Mouse (Mus musculus): ENCODE results near the gene Ankrd2. TPM values are rescaled to one million over a fixed set of nuclear protein-coding genes. Genes with fewer than 3 reads are reported as not detected.

The Ankrd2 gene
- polyA plus RNA-seq, 1 experiment from 2014 or later, result 0.56 TPM

DNA sequence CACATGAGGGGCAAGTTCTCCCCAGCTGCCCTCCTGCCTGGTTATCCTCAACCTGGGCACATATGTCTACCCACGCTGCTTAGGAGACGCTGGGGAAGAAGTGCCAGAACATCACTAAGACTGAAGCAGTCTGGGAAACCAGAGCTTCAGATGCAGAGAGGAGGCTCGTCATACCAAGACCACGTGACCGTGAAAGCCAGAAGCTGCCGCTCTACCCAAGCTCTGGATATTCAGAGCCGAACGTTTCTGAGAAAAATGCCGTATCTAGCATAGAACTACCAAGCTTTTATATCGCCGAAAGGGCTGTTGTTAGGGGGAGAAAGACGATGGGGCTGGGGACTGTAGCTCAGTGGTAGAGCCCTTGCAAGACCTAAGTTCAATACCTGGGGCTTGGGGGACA is 2.5 kb downstream of the Ankrd2 start:
- H3K9ac ChIP-seq, result no peak overlapping the region
- H3K4me3 ChIP-seq, result no peak overlapping the region
- WGBS, result 93% methylated on average over 12 of the region's 12 CpGs
- H3K4me2 ChIP-seq, result no peak overlapping the region
- peaks cover 3% of the 10 kb centered on the region; the same call in 1 of the 2 replicates for H3K4me1 ChIP-seq
- H3K27ac ChIP-seq, result no peak overlapping the region
- no peaks in the 10 kb centered on the region for H3K9me3 ChIP-seq
- no peak for ATAC-seq (replicated peaks)
- no peaks in the 10 kb centered on the region for H3K36me3 ChIP-seq (replicated peaks)
- H3K27me3 ChIP-seq (replicated peaks), result no peaks in the 10 kb centered on the region

GRCm38 (mm10) chr19:42043988-42044387 is 8.2 kb downstream of the Ankrd2 start:
- no peak for ATAC-seq (replicated peaks)
- no peak overlapping the region for H3K4me3 ChIP-seq
- 93% methylated on average over 6 of the region's 6 CpGs for WGBS

DNA sequence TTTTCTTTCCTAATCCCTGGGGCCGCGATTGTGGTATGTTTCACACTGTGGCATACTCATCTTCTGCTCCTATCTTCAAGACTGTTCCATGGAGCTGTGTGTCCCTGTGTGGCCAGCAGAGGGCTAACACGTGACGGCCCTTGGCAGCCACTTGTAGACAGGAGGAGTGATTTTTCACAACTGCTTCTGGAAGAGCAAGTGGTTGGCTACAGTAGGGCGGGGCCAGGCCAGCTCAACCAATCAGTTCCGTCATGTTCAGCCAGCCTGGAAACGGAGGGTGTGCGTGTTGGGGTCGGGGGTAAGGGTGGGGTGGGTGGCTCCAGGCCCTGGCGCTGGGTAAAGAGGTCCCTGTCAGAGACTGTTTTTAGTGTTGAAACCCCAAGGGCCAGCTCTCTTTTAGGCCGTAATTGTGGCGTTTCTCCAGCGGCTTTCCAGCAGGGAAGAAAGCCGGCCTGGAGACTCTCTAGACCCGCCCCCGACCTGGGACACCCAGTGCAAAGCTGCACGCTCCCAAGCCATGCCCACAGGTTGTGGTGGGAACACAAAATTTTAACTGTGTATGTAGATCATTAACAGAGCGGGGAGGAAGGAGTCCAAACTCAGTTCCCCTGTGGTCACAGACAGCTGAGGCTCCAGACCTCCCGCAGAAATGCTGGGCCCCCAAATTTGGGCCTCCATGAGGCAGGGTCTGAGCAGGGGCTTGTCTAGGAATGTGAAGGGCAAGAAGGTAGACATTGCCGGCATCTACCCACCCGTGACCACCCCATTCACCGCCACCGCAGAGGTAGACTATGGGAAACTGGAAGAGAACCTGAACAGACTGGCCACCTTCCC is 9.7 kb downstream of the Ankrd2 start, which contains the start of gene Hoga1:
TSS of gene Hoga1 (plus strand) at position 342 of the 834 bp plus-strand sequence.
- WGBS, result 26% methylated on average over 23 of the region's 23 CpGs
- peak within 1 kb of the TSS; percentile 42 for H3K4me2 ChIP-seq
- no peak within 1 kb of the TSS; the same call in 1 of the 2 replicates for H3K9ac ChIP-seq
- no peak within 1 kb of the TSS for H3K27ac ChIP-seq
- peak; percentile 72 for ATAC-seq (replicated peaks)
- no peaks in the 10 kb centered on the region for H3K27me3 ChIP-seq (replicated peaks)
- H3K36me3 ChIP-seq (replicated peaks), result no peaks in the 10 kb centered on the region
- no peaks in the 10 kb centered on the region for H3K4me1 ChIP-seq
- peak within 1 kb of the TSS; percentile 22 for H3K4me3 ChIP-seq
- H3K9me3 ChIP-seq, result no peaks in the 10 kb centered on the region

More at GRCm38 (mm10) chr19:42043988-42044387, 8.2 kb downstream of the Ankrd2 start:
- H3K27ac ChIP-seq, result no peak overlapping the region
- H3K9ac ChIP-seq, result no peak overlapping the region
- no peaks in the 10 kb centered on the region for H3K9me3 ChIP-seq
- H3K27me3 ChIP-seq (replicated peaks), result no peaks in the 10 kb centered on the region
- H3K4me1 ChIP-seq, result no peaks in the 10 kb centered on the region
- H3K36me3 ChIP-seq (replicated peaks), result no peaks in the 10 kb centered on the region
- no peak overlapping the region for H3K4me2 ChIP-seq

- no peak overlapping the region for H3K27ac ChIP-seq
- no peak overlapping the region for H3K4me3 ChIP-seq
- H3K9me3 ChIP-seq, result no peaks in the 10 kb centered on the region
- no peaks in the 10 kb centered on the region for H3K36me3 ChIP-seq (replicated peaks)
- H3K4me2 ChIP-seq, result no peak overlapping the region
- 86% methylated on average over 1 of the region's 1 CpGs for WGBS
- no peaks in the 10 kb centered on the region for H3K4me1 ChIP-seq
- no peaks in the 10 kb centered on the region for H3K27me3 ChIP-seq (replicated peaks)
- ATAC-seq (replicated peaks), result no peak
- H3K9ac ChIP-seq, result no peak overlapping the region
These were observed 14.5 kb downstream of the Ankrd2 start for GRCm38 (mm10) chr19:42050251-42050650.

DNA sequence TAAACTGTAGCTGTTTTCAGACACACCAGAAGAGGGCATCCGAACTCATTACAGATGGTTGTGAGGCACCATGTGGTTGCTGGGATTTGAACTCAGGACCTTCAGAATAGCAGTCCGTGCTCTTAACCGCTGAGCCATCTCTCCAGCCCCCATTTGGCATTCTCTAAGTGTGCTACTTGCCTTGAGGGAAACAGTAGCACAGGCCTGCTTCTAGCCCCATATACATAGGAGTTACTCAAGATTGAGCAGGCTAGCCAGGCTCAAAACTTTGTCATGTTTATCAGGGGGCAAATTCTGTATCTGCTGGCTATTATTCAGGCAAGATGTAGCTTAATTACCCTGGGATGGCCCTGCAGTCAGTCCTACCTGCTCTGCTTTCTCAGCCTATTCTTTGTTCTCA is 15.6 kb downstream of the Ankrd2 start:
- Histone ChIP-seq H3K27me3 (replicated peaks) (no peaks in the 10 kb centered on the region), H3K9ac (no peak overlapping the region), H3K4me3 (no peak overlapping the region), H3K9me3 (no peaks in the 10 kb centered on the region), H3K4me1 (no peaks in the 10 kb centered on the region), H3K27ac (no peak overlapping the region), H3K36me3 (replicated peaks) (no peaks in the 10 kb centered on the region), H3K4me2 (no peak overlapping the region)
- no peak for ATAC-seq (replicated peaks)
- WGBS, result 88% methylated on average over 3 of the region's 3 CpGs

- Histone ChIP-seq H3K36me3 (replicated peaks) (no peaks in the 10 kb centered on the region), H3K27ac (no peak within 1 kb of the TSS), H3K9me3 (no peaks in the 10 kb centered on the region), H3K27me3 (replicated peaks) (no peaks in the 10 kb centered on the region), H3K4me1 (no peaks in the 10 kb centered on the region), H3K4me3 (no peak within 1 kb of the TSS), H3K4me2 (no peak within 1 kb of the TSS), H3K9ac (no peak within 1 kb of the TSS)
- ATAC-seq (replicated peaks), result no peak
- WGBS, result 82% methylated on average over 4 of the region's 4 CpGs
These were observed 16.1 kb downstream of the Ankrd2 start, which contains the start of gene 4933411K16Rik for GRCm38 (mm10) chr19:42051948-42052347. Gene 4933411K16Rik, plus strand, starts transcription at chr19:42052248.

DNA sequence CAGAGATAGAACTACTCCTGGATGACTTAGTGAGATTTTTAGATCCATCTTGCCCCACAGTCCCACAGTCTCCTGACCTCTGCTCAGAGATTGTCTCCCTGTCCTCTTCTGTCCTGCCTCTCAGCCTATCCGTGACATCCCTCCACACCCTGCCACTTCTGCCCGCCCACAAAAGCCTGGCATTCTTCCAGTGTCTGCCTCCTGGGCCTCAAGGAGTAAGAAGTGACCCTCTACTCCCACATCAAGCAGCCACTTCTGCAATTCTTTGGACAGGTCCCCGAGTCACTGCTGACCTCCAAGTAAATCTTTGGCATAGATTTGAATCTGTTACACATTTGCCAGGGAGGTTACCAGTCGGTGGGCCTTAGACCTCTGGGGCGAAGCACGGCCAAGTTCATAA is 18.5 kb downstream of the Ankrd2 start:
- H3K9ac ChIP-seq, result no peak overlapping the region
- H3K27me3 ChIP-seq (replicated peaks), result no peaks in the 10 kb centered on the region
- no peak overlapping the region for H3K4me3 ChIP-seq
- H3K4me1 ChIP-seq, result no peaks in the 10 kb centered on the region
- no peak overlapping the region for H3K4me2 ChIP-seq
- H3K9me3 ChIP-seq, result no peaks in the 10 kb centered on the region
- H3K27ac ChIP-seq, result no peak overlapping the region
- 80% methylated on average over 6 of the region's 6 CpGs for WGBS
- H3K36me3 ChIP-seq (replicated peaks), result no peaks in the 10 kb centered on the region
- no peak for ATAC-seq (replicated peaks)

- ATAC-seq (replicated peaks), result no peak
- no peaks in the 10 kb centered on the region for H3K9me3 ChIP-seq
- H3K9ac ChIP-seq, result no peak overlapping the region
- H3K27me3 ChIP-seq (replicated peaks), result no peaks in the 10 kb centered on the region
- WGBS, result 82% methylated on average over 2 of the region's 2 CpGs
- H3K36me3 ChIP-seq (replicated peaks), result no peaks in the 10 kb centered on the region
- no peak overlapping the region for H3K27ac ChIP-seq
- H3K4me1 ChIP-seq, result no peaks in the 10 kb centered on the region
- H3K4me3 ChIP-seq, result no peak overlapping the region
- H3K4me2 ChIP-seq, result no peak overlapping the region
These were observed 20.1 kb downstream of the Ankrd2 start for GRCm38 (mm10) chr19:42055881-42056280.

DNA sequence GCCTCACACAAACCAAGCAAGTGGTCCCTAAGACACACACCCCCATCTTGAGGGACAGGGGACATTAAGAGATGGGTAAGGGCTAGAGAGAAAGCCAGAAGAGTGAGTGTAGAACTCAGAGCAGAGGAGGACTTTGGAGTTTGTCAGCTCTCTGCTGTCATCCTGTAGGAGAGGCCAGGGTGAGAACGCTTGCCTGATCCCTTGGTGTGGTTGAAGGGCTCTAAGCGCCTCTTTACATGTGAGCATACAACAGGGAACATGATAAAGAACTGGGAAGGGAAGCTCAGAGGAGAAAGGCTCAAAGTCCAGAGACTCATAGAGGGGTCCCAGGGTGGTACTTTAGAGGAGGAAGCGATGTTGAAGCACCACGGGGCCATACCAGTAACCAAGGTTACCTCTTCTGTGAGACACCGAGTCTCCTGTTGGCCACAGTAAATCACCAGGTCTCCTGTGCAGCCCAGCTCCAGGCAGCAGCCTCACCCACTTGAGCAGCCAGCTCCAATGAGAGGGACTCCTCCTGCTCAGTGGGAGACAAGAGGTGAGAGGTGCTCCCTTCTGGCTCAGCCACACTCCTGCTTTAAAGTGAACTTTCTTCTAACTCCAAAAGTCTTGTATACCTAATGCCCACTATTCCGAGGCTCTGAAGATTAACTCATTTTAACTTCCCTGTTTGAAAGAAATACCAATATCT is 21.1 kb downstream of the Ankrd2 start:
- no peak overlapping the region for H3K4me2 ChIP-seq
- ATAC-seq (replicated peaks), result no peak
- 80% methylated on average over 6 of the region's 6 CpGs for WGBS

GRCm38 (mm10) chr19:42058426-42058825 is 22.6 kb downstream of the Ankrd2 start:
- no peak overlapping the region for H3K4me2 ChIP-seq
- no peaks in the 10 kb centered on the region for H3K36me3 ChIP-seq (replicated peaks)
- ATAC-seq (replicated peaks), result no peak
- 78% methylated on average over 7 of the region's 7 CpGs for WGBS
- no peak overlapping the region for H3K9ac ChIP-seq
- no peak overlapping the region for H3K27ac ChIP-seq
- no peak overlapping the region for H3K4me3 ChIP-seq
- no peaks in the 10 kb centered on the region for H3K4me1 ChIP-seq
- H3K27me3 ChIP-seq (replicated peaks), result no peaks in the 10 kb centered on the region
- H3K9me3 ChIP-seq, result no peaks in the 10 kb centered on the region

More for the DNA sequence above, 21.1 kb downstream of the Ankrd2 start:
- H3K4me3 ChIP-seq, result no peak overlapping the region
- H3K27me3 ChIP-seq (replicated peaks), result no peaks in the 10 kb centered on the region
- H3K36me3 ChIP-seq (replicated peaks), result no peaks in the 10 kb centered on the region
- H3K9me3 ChIP-seq, result no peaks in the 10 kb centered on the region
- H3K4me1 ChIP-seq, result no peaks in the 10 kb centered on the region
- H3K9ac ChIP-seq, result no peak overlapping the region
- H3K27ac ChIP-seq, result no peak overlapping the region

DNA sequence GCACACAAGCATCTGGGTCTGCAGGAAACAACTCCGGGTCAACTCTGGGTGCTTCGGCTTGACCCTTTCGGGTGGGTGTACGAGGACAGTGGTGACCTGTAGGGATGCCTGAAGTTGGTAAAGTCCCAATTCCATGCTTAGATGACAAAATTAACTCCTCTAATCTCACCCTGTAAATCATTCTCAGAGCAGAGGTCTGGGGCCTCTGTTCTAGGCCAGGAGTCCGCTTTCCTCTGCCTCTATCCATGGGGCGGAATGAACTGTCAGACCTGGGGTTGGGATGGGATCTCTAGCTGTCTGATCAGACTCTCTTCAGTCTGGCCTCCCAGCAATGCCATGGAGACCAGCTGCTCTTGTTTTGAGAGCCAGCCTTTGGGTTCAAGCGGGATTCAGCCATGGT is 25.6 kb downstream of the Ankrd2 start:
- Histone ChIP-seq H3K27me3 (replicated peaks) (no peaks in the 10 kb centered on the region), H3K4me1 (no peaks in the 10 kb centered on the region), H3K9ac (no peak overlapping the region), H3K36me3 (replicated peaks) (no peaks in the 10 kb centered on the region), H3K9me3 (no peaks in the 10 kb centered on the region), H3K4me2 (no peak overlapping the region), H3K4me3 (no peak overlapping the region), H3K27ac (no peak overlapping the region)
- WGBS, result 90% methylated on average over 7 of the region's 7 CpGs
- ATAC-seq (replicated peaks), result no peak

GRCm38 (mm10) chr19:42068441-42069240 is 32.8 kb downstream of the Ankrd2 start:
- no peaks in the 10 kb centered on the region; the same call in 1 of the 2 replicates for H3K36me3 ChIP-seq (replicated peaks)
- no peaks in the 10 kb centered on the region for H3K4me1 ChIP-seq
- no peak overlapping the region for H3K27ac ChIP-seq
- no peaks in the 10 kb centered on the region for H3K27me3 ChIP-seq (replicated peaks)
- no peak overlapping the region for H3K4me3 ChIP-seq
- no peak overlapping the region for H3K4me2 ChIP-seq
- no peak for ATAC-seq (replicated peaks)
- H3K9ac ChIP-seq, result no peak overlapping the region
- WGBS, result 85% methylated on average over 11 of the region's 11 CpGs
- no peaks in the 10 kb centered on the region for H3K9me3 ChIP-seq

Data from midbrain, embryonic 15.5 days (tissue).